Mouse (Mus musculus) erythroblast, adult 5-6 weeks (primary cell): ENCODE measurements at regions not wholly inside any gene's neighbourhood (a gene's known extent, or its start where the extent isn't known, plus 50 kb on each side); places are given as distances from the start of the nearest gene placed in this dataset.

Experiments
- ATAC-seq: replicated peaks from 2 replicates; pipeline ENCODE4 v1.8.0; 2016; ENCODE audit warnings: moderate number of reproducible peaks, mild to moderate bottlenecking, moderate TSS enrichment, inconsistent platforms; ENCODE audit not compliant: poor library complexity, low FRiP score, severe bottlenecking

DNA sequence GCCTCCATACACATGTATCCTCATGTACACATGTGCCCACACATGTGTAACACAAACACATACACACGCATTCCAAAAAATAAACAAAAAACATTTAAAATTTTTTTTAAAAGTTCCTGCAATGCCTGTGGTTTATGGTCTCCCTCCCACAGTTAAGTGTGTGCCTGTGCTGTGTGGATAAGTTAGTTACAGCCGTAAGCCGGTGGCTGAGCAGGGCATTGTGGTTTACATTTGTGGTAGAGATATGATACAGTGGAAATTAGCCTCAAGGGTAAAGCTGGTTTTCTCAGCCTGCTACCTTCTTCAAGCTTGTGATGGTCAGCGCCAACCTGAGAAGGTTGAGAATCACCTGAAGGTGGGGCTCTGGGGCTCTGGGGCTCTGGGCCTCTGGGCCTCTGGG, 484.0 kb upstream of the Kcnab2 start:
- ATAC-seq = no peak

- ATAC-seq = no peak
These were observed 482.1 kb upstream of the Kcnab2 start for GRCm38 (mm10) chr4:152959627-152960230.

GRCm38 (mm10) chr4:152953237-152953974, 475.7 kb upstream of the Kcnab2 start:
- no peak for ATAC-seq

- no peak for ATAC-seq
These were observed 471.3 kb upstream of the Kcnab2 start for GRCm38 (mm10) chr4:152948956-152949355.

DNA sequence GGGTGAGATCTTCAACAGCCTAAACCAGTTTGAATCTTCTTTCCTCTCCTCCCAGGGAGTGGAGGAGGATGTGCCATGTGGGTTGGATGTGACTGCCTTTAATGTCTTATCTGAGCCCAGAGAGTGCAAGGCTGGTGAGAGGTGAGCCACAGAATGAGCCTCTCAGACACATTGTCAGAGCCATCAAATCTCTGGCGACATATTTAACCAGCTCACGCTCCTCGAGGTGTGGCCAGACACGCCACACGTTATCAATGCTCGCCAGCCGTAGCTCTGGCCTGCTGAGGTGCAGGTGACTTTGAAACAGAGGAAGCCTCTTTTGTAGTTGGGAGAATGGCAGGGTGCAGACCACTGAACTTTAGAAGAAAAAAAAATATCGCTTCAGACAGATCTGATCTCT, 463.5 kb upstream of the Kcnab2 start:
- no peak for ATAC-seq

GRCm38 (mm10) chr4:152936614-152937013, 458.9 kb upstream of the Kcnab2 start:
- ATAC-seq = no peak

GRCm38 (mm10) chr4:152935484-152935883, 457.8 kb upstream of the Kcnab2 start:
- ATAC-seq = no peak

- no peak for ATAC-seq
These were observed 450.8 kb upstream of the Kcnab2 start for GRCm38 (mm10) chr4:152928422-152928985.

DNA sequence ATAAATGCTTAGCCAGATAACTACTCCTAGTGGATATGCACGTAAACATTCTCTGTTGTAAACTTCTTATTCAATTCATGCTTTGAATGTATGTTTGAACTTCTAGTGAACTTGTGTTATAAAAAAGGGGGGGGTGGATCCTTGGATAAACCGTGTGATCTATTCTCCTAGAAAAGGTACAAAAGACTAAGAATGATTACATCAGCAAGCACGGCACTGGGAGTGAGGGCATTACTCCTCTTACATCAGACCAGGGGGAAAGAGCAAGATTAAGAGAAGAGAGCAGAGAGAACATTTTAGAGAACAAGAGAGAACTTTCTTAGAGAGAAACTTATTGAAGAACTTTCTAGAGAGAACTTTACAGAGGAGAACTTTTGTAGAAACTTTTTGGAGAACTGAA, 442.6 kb upstream of the Kcnab2 start:
- no peak for ATAC-seq

DNA sequence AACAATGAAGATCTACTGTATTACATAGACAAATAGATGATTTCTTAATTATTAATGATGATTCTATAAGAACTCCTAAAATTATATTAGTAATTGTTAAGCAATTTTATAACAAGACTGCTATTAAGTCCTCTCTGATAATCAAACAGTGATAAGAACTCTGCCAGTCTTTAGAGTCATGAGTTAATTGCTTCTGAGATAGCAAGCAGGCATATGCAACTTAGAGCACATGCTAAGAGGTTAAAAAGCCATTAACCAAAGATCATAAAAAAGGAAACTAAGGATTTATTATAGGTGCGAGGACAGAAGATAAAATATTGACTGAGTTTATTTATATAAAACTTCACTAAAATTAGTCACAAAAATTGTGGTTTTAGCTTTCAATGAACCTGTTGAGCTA, 442.2 kb upstream of the Kcnab2 start:
- ATAC-seq = no peak

DNA sequence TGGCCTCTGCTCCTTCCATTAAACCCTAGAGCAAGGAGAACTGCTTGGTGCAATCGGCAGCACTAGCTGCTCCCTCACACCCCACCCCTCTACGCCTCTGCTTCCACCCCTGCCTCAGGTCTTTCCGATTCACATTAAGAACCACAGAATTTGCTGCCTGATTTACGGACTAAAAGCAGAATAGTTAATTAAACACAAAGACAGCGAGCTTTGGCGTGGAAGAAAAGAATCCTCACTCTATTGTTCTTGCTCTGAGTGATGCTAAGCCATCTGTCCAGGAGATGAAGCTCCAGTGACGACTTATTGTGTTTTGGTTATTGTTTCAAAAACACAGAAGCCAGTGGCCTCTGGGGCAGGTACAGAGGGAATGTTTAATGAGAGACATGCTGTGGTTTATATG, 438.9 kb upstream of the Kcnab2 start:
- no peak for ATAC-seq

GRCm38 (mm10) chr4:152913497-152913896, 435.8 kb upstream of the Kcnab2 start:
- ATAC-seq = no peak

GRCm38 (mm10) chr4:152912846-152913245, 435.2 kb upstream of the Kcnab2 start:
- no peak for ATAC-seq

GRCm38 (mm10) chr4:152908235-152908634, 430.6 kb upstream of the Kcnab2 start:
- no peak for ATAC-seq

- no peak for ATAC-seq
These were observed 425.2 kb upstream of the Kcnab2 start for GRCm38 (mm10) chr4:152902851-152903250.

DNA sequence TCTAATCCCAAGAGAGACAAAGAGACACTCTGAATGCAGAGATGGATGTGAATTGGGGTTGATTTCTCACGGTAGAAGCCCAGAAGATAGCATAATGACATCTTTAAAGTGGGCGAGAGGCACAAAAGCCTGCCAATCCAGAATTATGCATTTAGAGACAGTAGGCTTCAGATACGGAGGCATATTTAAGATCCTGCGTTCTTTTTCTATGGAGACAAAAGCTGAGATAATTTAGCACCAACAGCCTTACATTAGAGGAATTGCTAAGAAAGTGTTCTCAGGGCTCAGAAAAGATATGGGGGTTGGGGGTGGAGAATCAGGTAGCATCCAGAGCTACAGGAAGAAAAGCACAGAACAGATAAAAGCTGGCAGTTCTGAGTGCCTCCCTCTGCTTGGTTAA, 422.4 kb upstream of the Kcnab2 start:
- no peak for ATAC-seq

GRCm38 (mm10) chr4:152895076-152895475, 417.4 kb upstream of the Kcnab2 start:
- ATAC-seq = no peak

DNA sequence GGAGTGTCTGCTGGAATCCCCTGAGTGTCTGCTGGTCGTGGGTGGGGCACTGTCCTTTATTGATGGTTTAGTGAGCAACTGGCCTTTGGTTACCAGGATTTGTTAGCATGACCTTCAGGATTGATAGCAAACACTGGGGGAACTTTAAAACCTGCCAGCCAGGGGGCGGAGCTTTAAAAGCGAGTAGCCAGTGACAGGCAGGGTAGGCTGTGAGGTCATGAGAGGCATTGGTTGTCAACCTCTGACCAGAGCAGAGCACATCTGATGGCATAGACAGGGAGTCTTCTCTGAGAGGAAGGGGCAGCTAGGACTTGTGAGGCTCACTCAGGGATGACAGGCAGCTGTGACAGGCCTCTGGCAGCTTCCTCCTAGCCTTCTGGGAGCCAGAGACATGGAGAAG, 415.3 kb upstream of the Kcnab2 start:
- ATAC-seq = no peak

DNA sequence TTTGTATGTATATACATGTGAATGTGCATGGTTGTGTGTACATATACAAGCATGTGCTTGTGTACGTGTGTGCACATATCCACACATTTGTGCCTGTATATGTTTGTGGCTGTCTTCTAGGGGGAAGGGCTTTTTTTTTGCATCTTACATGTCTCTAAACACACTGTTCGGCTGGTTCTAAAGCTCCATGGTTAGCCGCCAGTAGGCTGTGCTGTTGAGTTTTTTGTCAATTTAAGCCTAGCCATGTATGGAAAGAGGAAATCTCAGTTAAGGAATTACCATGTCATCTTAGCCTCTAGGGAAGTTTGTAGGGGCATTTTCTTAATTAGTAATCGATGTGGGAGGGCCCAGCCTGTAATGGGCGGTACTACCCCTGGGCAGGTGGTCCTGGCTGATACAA, 411.5 kb upstream of the Kcnab2 start:
- ATAC-seq = no peak

DNA sequence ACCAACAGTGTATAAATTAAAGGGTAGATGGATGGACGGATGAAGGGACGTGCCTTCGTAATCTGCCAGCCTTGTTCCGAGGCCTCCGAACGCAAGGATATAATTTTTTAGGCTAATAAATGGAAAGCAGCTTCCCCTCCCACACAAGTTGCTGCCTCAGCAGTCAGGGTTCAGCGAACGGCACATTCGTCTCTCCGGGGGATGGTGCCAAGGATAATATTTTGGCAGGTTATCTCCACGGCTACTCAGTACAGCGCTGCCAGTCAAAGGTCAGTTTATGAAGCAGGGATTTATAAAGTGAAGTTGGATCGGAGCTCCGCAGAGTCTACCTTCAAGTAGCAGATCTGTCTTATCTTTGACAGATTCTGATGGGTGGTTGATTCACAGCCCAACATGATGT, 410.6 kb upstream of the Kcnab2 start:
- ATAC-seq = no peak

DNA sequence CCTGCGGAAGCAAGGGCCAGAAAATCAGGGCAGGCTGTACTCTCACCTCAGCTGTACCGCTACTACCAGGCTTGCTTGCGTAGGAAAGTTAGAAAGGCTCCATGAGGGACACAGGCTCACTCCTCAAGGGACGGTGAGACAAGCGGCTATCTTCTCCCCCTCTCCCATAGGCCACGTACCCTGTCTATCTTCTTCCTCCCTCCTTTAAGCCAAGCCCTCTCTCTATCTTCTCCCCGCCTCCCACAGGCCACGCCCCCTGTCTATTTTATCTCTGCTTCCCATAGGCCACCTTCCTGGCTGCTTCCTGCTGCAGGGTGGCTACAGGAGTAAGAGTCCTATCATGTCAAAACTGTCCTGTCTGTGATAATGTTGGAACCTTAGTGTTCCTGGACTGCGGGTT, 409.1 kb upstream of the Kcnab2 start:
- ATAC-seq = no peak
